Mouse (Mus musculus) limb, embryonic 11.5 days (tissue): ENCODE data around the gene Gm15557. TPM values are rescaled to one million over a fixed set of nuclear protein-coding genes. Genes with fewer than 3 reads are reported as not detected.
A peak's percentile ranks its signal among the peaks of the same experiment; 100 is the strongest.

Source experiments
- ATAC-seq: fragments of 200-750 bp; cut with Nextera tagmentation; 2 replicates; pipeline ENCODE4 v1.8.0; 2017; ENCODE audit warnings: low read depth; ENCODE audit not compliant: insufficient number of reproducible peaks, low FRiP score, low TSS enrichment
- DNase-seq: peaks from one replicate; pipeline ENCODE4 v3.0.0-alpha.2; 2015; ENCODE audit warnings: low spot score
- H3K27ac ChIP-seq: fragments of 300-500 bp; sonication (generic); replicated peaks from 2 replicates; pipeline ENCODE4 v1.5.1; 2014; ENCODE audit warnings: low read depth, mild to moderate bottlenecking, low read length
- H3K27me3 ChIP-seq: fragments of 300-500 bp; sonication (generic); 2 replicates; pipeline ENCODE4 v1.6.1; 2014; ENCODE audit warnings: mild to moderate bottlenecking, low read length, mixed read lengths; ENCODE audit not compliant: control insufficient read depth, insufficient read depth
- H3K36me3 ChIP-seq: fragments of 300-500 bp; sonication (generic); 2 replicates; pipeline ENCODE4 v1.6.1; 2014; ENCODE audit warnings: mild to moderate bottlenecking, low read length, moderate library complexity, mixed read lengths; ENCODE audit not compliant: control insufficient read depth, insufficient read depth
- H3K4me1 ChIP-seq: fragments of 300-500 bp; sonication (generic); 2 replicates; pipeline ENCODE4 v1.6.1; 2014; ENCODE audit warnings: low read length, mixed read lengths; ENCODE audit not compliant: control insufficient read depth, insufficient read depth
- H3K4me2 ChIP-seq: fragments of 300-500 bp; sonication (generic); 2 replicates; pipeline ENCODE4 v1.6.1; 2014; ENCODE audit warnings: low read depth, mild to moderate bottlenecking, moderate library complexity; ENCODE audit not compliant: severe bottlenecking
- H3K4me3 ChIP-seq: fragments of 300-500 bp; sonication (generic); 2 replicates; pipeline ENCODE4 v1.5.1; 2014; ENCODE audit warnings: low read depth, low read length
- H3K9ac ChIP-seq: fragments of 300-500 bp; sonication (generic); 2 replicates; pipeline ENCODE4 v1.6.1; 2014; ENCODE audit warnings: mild to moderate bottlenecking, low read length
- H3K9me3 ChIP-seq: fragments of 300-500 bp; sonication (generic); 2 replicates; pipeline ENCODE4 v1.6.1; 2016; ENCODE audit warnings: low read length; ENCODE audit not compliant: control insufficient read depth
- WGBS: fragments of 180-500 bp; shearing (Covaris S2); extraction: QIAGEN DNeasy Blood & Tissue Kit; methylation state at CpG from one replicate; pipeline ENCODE4 v1.1.7; 2014; 5-methylcytosine and 5-hydroxymethylcytosine counted together
- polyA plus RNA-seq: library from polyadenylated mRNA; unstranded; fragments of >200 nt; fragmentation: Nextera tagmentation; extraction: Ambion mirVana; gene quantifications from 2 replicates; pipeline ENCODE4 v1.2.1, GENCODE M21; 2014

Gene Gm15557
- polyA plus RNA-seq, 1 experiment from 2014 or later: 0.33 TPM

- H3K4me3 ChIP-seq: peak overlapping the region; percentile 57
- no peaks in the 10 kb centered on the region for H3K9me3 ChIP-seq
- H3K9ac ChIP-seq: no peak overlapping the region
- no peaks in the 10 kb centered on the region; the same call in 1 of the 2 replicates for H3K36me3 ChIP-seq
- DNase-seq (peak; percentile 25), ATAC-seq (no peak)
- no peak overlapping the region for H3K27ac ChIP-seq
- 66% methylated on average over 7 of the region's 7 CpGs for WGBS
- no peaks in the 10 kb centered on the region for H3K27me3 ChIP-seq
- H3K4me2 ChIP-seq: peak overlapping the region; percentile 66
- peaks cover 3% of the 10 kb centered on the region for H3K4me1 ChIP-seq
These were observed 11.7 kb upstream of the Gm15557 start for GRCm38 (mm10) chr2:155928711-155929345.

- peak within 1 kb of the TSS; percentile 57 for H3K4me3 ChIP-seq
- no peaks in the 10 kb centered on the region for H3K36me3 ChIP-seq
- peak; percentile 88 for ATAC-seq
- H3K4me1 ChIP-seq: peaks cover 3% of the 10 kb centered on the region
- under 1% methylated on average over 38 of the region's 38 CpGs for WGBS
- no peaks in the 10 kb centered on the region for H3K9me3 ChIP-seq
- no peaks in the 10 kb centered on the region for H3K27me3 ChIP-seq
- H3K4me2 ChIP-seq: peak within 1 kb of the TSS; percentile 66
- peak within 1 kb of the TSS; percentile 50 for H3K9ac ChIP-seq
- DNase-seq: peak; percentile 93
- peak within 1 kb of the TSS; percentile 49 for H3K27ac ChIP-seq
These were observed 10.7 kb upstream of the Gm15557 start, which contains the start of gene Uqcc1 for GRCm38 (mm10) chr2:155929531-155930442. TSS of gene Uqcc1 (minus strand) at chr2:155930310.

- H3K36me3 ChIP-seq: no peaks in the 10 kb centered on the region
- WGBS: 80% methylated on average over 7 of the region's 7 CpGs
- no peak overlapping the region for H3K4me2 ChIP-seq
- H3K27me3 ChIP-seq: no peaks in the 10 kb centered on the region
- no peak overlapping the region for H3K9ac ChIP-seq
- no peak for ATAC-seq
- H3K9me3 ChIP-seq: no peaks in the 10 kb centered on the region
- no peak overlapping the region for H3K27ac ChIP-seq
- no peak for DNase-seq
- peaks cover 18% of the 10 kb centered on the region for H3K4me1 ChIP-seq
- H3K4me3 ChIP-seq: no peak overlapping the region
These were observed 515 bp upstream of the Gm15557 start for GRCm38 (mm10) chr2:155939897-155940529.

- no peak overlapping the region; the same call in 1 of the 2 replicates for H3K4me2 ChIP-seq
- no peak overlapping the region for H3K9ac ChIP-seq
- no peak overlapping the region; the same call in 1 of the 2 replicates for H3K27ac ChIP-seq
- H3K4me3 ChIP-seq: no peak overlapping the region
- no peaks in the 10 kb centered on the region for H3K9me3 ChIP-seq
- DNase-seq (no peak), ATAC-seq (no peak)
- 87% methylated on average over 40 of the region's 40 CpGs for WGBS
- peaks cover 20% of the 10 kb centered on the region for H3K4me1 ChIP-seq
- H3K27me3 ChIP-seq: no peaks in the 10 kb centered on the region
- no peaks in the 10 kb centered on the region for H3K36me3 ChIP-seq
These were observed 1.3 kb downstream of the Gm15557 start for GRCm38 (mm10) chr2:155941697-155942442.

- Histone ChIP-seq H3K4me2 (peak overlapping the region; percentile 43), H3K36me3 (no peaks in the 10 kb centered on the region), H3K27me3 (no peaks in the 10 kb centered on the region), H3K27ac (peak overlapping the region; percentile 30; the same call in 1 of the 2 replicates), H3K4me1 (peaks cover 20% of the 10 kb centered on the region), H3K9ac (peak overlapping the region; percentile 41; the same call in 1 of the 2 replicates), H3K9me3 (no peaks in the 10 kb centered on the region), H3K4me3 (peak overlapping the region; percentile 9)
- 0% methylated on average over 8 of the region's 8 CpGs for WGBS
- peak; percentile 84 for DNase-seq
- peak; percentile 48 for ATAC-seq
These were observed 2.9 kb downstream of the Gm15557 start for GRCm38 (mm10) chr2:155943463-155943862.

- H3K4me1 ChIP-seq: peaks cover 28% of the 10 kb centered on the region
- peak overlapping the region; percentile 71 for H3K27ac ChIP-seq
- no peaks in the 10 kb centered on the region for H3K27me3 ChIP-seq
- no peaks in the 10 kb centered on the region for H3K36me3 ChIP-seq
- DNase-seq (no peak), ATAC-seq (no peak)
- peak overlapping the region; percentile 9 for H3K4me3 ChIP-seq
- H3K9ac ChIP-seq: peak overlapping the region; percentile 32
- H3K9me3 ChIP-seq: no peaks in the 10 kb centered on the region
- H3K4me2 ChIP-seq: peak overlapping the region; percentile 43
- 79% methylated on average over 4 of the region's 4 CpGs for WGBS
These were observed 4.2 kb downstream of the Gm15557 start for GRCm38 (mm10) chr2:155944685-155945084.

- WGBS: 38% methylated on average over 13 of the region's 13 CpGs
- H3K4me1 ChIP-seq: peaks cover 32% of the 10 kb centered on the region
- H3K9ac ChIP-seq: peak within 1 kb of the TSS; percentile 32
- H3K27ac ChIP-seq: peak within 1 kb of the TSS; percentile 71
- H3K4me3 ChIP-seq: peak within 1 kb of the TSS; percentile 9
- peak; percentile 52 for DNase-seq
- H3K27me3 ChIP-seq: no peaks in the 10 kb centered on the region
- H3K36me3 ChIP-seq: no peaks in the 10 kb centered on the region
- no peaks in the 10 kb centered on the region for H3K9me3 ChIP-seq
- H3K4me2 ChIP-seq: peak within 1 kb of the TSS; percentile 43
- ATAC-seq: no peak
These were observed 4.6 kb downstream of the Gm15557 start, which contains the start of gene Gdf5 for GRCm38 (mm10) chr2:155945124-155945523. TSS of gene Gdf5 (minus strand) at chr2:155945367.
